Mouse (Mus musculus) frontal cortex, postnatal 14 days (tissue): ENCODE results near the gene 4930516K23Rik.

ENCODE experiments used
- DNase-seq, 2 experiments: peaks; one replicate each; pipeline ENCODE4 v3.0.0; 2022; ENCODE audit warnings: low spot score in 2 of 2

The 4930516K23Rik gene

GRCm38 (mm10) chr7:104061345-104061744 lies at the start of gene 4930516K23Rik:
Gene 4930516K23Rik, minus strand, starts transcription at chr7:104061445.
- DNase-seq: no peak

DNA sequence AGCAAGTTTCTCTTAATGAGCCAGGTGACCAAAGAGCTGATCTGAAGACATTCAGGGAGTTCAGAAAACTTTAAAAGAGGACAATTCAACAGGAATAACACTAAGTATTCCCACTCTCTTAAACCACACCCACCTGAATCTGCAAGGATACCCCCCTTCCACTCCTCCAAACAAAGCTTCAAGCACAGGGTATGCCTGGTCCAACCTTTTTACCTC lies 43.4 kb upstream of the 4930516K23Rik start, which contains the start of gene Olfr646:
Gene Olfr646, plus strand, starts transcription at position 117 of the 216 bp plus-strand sequence.
- no peak for DNase-seq

DNA sequence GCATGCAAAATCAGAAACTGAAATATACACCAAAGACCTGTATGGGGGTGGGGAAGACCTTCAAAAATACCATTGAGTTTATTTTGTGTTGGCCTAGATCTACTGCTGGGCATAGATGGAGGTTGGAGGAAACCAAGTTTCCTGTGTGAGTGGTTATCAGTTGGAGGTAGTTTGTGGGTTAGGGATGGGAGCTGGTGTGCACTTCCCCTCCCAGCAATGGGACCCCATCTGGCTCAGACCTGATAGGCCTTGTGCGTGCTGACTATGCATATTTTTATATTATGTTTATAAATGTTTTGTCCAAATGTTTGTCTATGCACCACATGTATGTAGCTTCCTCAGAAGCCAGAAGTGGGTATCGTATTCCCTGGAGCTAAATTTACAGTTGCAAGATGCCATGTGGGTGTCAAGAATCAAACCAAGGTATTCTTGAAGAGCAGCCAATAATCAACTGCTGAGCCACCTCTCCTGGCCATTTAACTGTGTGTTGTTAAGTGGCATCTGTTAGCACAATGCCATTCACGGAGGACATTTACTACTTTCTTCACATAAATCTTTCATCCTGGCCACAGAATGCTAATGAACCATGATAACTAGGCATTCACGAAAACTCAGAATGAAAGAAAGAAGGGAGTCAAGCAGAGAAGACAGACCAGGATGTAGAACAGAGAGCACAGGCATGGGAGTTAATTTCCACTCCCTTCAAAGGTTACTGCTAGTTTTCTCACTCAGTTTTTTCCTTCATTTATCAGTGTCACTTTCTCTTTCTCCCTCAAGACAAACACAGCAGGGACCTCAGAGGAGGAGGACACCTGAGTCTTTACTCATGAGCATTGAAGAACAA lies 42.9 kb upstream of the 4930516K23Rik start:
- DNase-seq: no peak

DNA sequence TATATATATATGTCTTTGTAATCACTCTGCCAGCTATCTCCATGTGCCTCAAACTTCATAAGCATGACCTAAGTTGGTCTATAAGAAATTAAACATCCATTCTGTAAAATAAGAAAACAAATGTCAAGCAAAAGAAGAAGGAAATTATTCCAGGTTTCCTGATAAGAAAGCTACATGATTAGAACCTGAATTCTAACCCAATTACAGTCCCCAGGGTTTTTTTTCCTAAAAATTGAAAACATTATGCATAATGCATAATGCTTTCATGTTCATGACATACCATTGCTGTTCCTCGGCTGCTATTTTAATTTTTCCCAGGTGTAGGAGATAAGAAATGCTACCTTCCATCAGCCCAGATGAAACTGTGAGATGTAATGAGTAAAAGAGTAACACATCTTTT lies 24.1 kb upstream of the 4930516K23Rik start, which contains the start of gene Olfr645:
Gene Olfr645, minus strand, starts transcription at position 101 of the 400 bp plus-strand sequence.
- no peak for DNase-seq

- no peak for DNase-seq
These were observed 10.5 kb upstream of the 4930516K23Rik start, which contains the start of gene Olfr644 for GRCm38 (mm10) chr7:104071769-104072168. Gene Olfr644, minus strand, starts transcription at chr7:104071869.

- no peak for DNase-seq
These were observed 2.0 kb downstream of the 4930516K23Rik start for GRCm38 (mm10) chr7:104059215-104059614.

DNA sequence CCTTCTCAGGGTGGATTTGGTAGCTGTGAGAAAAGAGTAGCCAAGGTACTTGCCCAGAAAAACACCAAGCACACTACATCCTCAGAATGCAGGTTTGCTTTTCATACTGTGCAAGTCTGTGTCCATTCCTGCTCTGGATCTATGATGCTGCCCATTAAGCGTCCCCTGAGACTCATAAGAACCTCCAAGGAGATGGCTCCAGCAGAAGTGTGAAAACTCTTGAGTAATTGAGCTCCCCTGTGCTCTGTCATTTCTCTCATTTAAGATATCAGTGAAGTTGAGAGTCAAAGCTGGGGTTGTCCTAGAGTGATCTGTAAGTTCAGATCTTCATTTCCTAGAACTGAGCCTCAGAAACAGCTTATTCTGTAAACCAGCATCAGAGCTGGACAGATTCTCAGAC lies 8.7 kb downstream of the 4930516K23Rik start, which contains the start of gene Olfr642:
Gene Olfr642, minus strand, starts transcription at position 101 of the 400 bp plus-strand sequence.
- no peak for DNase-seq

DNA sequence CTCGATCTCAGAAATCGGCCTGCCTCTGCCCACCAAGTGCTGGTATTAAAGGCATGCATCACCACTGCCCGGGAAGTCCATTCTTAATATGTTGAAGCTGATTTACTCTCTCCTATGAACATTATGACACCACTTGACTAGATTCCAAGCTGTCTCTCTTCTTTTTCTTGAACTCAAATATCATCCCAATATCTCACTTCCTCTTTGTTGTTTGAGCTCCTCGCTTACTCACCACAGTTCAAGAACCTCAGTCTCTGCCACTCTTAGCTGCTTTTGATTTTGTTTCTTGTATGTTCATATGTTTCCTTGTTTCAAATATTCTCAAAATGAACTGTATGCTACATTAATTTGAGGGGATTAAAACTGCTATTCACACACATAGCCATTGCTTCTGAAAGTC lies 10.5 kb downstream of the 4930516K23Rik start:
- no peak for DNase-seq

GRCm38 (mm10) chr7:104035145-104035544 lies 26.1 kb downstream of the 4930516K23Rik start, which contains the start of gene Olfr641:
Gene Olfr641, plus strand, starts transcription at chr7:104035445.
- DNase-seq: no peak

DNA sequence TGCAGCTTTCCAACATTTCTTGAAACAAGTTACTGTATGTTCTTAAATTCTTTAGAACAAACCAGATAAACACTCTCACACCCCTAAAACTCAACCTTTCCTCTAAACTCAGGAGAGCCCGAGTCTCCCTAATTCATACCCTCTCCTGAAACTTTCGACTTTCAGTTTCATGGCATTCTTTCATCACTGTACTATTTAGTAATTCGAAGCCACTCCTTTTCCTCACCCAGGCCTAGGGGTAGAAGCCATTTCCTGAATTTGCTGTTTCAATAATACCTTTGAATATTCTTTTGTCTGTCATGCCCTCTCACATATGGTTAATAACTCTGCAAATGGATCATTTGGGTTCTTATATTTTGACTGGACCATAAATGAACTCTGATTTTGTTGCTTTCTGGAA lies 34.3 kb downstream of the 4930516K23Rik start:
- DNase-seq: no peak

DNA sequence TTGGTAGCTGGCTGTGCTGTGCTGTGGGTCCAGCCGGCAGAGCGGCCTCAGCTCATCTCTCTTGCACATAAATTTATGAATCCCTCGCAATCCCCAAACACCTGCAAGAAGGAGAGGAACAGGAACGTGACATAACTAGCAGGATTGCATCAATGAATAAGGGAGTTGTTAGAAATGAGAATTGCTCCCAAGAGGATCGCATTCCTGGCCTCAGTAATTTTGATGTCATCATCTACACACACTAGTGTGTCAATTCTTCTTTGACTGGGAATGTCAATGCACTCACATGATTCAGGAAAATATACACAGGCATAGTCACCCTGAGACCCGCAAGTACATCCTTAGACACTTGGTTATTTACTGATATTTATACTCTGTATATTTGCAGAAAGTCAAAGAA lies 35.8 kb downstream of the 4930516K23Rik start, which contains the start of gene Olfr640:
Gene Olfr640, minus strand, starts transcription at position 101 of the 400 bp plus-strand sequence.
- no peak for DNase-seq

GRCm38 (mm10) chr7:104021651-104022050 lies 39.6 kb downstream of the 4930516K23Rik start:
- DNase-seq: no peak

- DNase-seq: no peak
These were observed 42.3 kb downstream of the 4930516K23Rik start for GRCm38 (mm10) chr7:104018953-104019352.

GRCm38 (mm10) chr7:104017203-104017602 lies 44.0 kb downstream of the 4930516K23Rik start, which contains the start of gene Olfr639:
Gene Olfr639, minus strand, starts transcription at chr7:104017303.
- no peak for DNase-seq
